Mouse (Mus musculus) erythroblast, embryonic 14.5 days (primary cell): ENCODE results near the gene Rasgef1a. TPM values are rescaled to one million over a fixed set of nuclear protein-coding genes. Genes with fewer than 3 reads are reported as not detected.
A peak's percentile ranks its signal among the peaks of the same experiment; 100 is the strongest.

Experiments
- H3K27me3 ChIP-seq: 2 replicates; pipeline ENCODE4 v1.6.1; 2012; ENCODE audit warnings: inconsistent platforms; ENCODE audit not compliant: control insufficient read depth
- H3K36me3 ChIP-seq: 2 replicates; pipeline ENCODE4 v1.6.1; 2012; ENCODE audit warnings: mild to moderate bottlenecking, inconsistent platforms; ENCODE audit not compliant: control insufficient read depth
- H3K4me1 ChIP-seq: 2 replicates; pipeline ENCODE4 v1.6.1; 2012; ENCODE audit warnings: inconsistent platforms; ENCODE audit not compliant: control insufficient read depth
- H3K4me3 ChIP-seq: replicated peaks from 2 replicates; pipeline ENCODE3; 2012; ENCODE audit warnings: moderate library complexity, mild to moderate bottlenecking, inconsistent platforms
- H3K9me3 ChIP-seq: 2 replicates; pipeline ENCODE4 v1.6.1; 2012; ENCODE audit warnings: low read length, inconsistent platforms, mixed read lengths; ENCODE audit not compliant: control insufficient read depth
- GATA1 ChIP-seq: IDR thresholded peaks from 2 replicates; pipeline ENCODE4 v1.6.1; 2012; ENCODE audit warnings: low read length, inconsistent platforms, mixed read lengths
- TAL1 ChIP-seq: IDR thresholded peaks from 3 replicates; pipeline ENCODE4 v1.6.1; 2012; ENCODE audit warnings: low read length, inconsistent platforms, mixed read lengths
- polyA plus RNA-seq: library from polyadenylated mRNA; stranded (reverse); fragments of >175 nt; gene quantifications from 2 replicates; pipeline ENCODE4 v1.2.3, GENCODE M21; 2012

Gene Rasgef1a
- polyA plus RNA-seq, 1 experiment = not detected

DNA sequence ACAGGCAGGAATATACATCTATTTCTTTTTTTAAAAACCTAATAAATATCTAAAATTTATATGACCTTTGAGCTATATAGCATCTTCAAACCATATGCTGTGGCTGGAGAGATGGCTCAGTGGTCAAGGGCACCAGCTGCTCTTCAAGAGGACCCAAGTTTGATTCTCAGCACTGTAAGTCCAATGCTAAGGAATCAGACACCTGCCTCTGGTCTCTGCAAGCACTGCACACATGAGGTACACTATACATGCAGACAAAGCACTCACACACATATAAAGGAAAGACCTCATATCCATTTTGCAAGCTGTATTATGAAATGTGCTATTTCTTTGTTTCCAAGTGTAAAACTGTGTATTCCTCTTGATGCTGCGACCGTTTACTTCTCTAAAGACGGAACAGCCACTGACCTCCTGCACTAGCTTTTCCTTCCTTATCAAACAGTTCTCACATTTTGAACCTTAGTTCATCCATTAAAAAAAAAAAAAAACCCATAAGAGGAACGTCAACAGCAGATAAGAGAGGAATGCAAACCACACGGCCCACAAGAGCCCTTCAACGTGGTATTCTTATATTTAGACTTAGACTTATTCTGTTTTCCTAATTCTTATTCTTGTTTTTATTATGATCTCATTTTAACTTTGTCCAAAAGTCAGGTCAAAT lies 116.7 kb downstream of the Rasgef1a start:
- peaks cover 22% of the 10 kb centered on the region for H3K36me3 ChIP-seq
- no peaks in the 10 kb centered on the region for H3K27me3 ChIP-seq
- TF ChIP-seq TAL1 (no peak), GATA1 (no peak)
- H3K4me3 ChIP-seq = no peak overlapping the region
- H3K4me1 ChIP-seq = peaks cover 29% of the 10 kb centered on the region
- H3K9me3 ChIP-seq = no peaks in the 10 kb centered on the region

DNA sequence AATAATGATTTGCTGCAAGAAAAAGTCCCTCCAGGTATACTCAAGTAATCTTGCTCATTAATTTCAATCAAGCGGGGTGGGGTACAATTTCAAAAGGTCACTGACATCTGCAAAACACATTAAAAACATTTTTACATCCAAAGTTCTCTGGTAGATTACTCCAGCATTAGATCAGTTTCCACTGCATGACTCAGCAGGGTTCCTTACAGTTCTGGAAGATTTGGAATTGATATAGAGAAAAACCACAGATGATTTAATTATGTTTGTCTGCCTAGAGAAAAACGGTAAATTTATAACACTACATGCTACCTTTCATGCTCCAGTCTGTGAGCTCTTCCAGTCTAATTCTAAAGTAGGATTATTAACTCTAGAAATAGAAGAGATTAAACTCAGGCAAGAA lies 118.8 kb downstream of the Rasgef1a start:
- H3K4me1 ChIP-seq = peaks cover 29% of the 10 kb centered on the region
- TF ChIP-seq GATA1 (no peak), TAL1 (no peak)
- no peaks in the 10 kb centered on the region for H3K9me3 ChIP-seq
- peaks cover 14% of the 10 kb centered on the region for H3K36me3 ChIP-seq
- H3K27me3 ChIP-seq = no peaks in the 10 kb centered on the region
- H3K4me3 ChIP-seq = no peak overlapping the region

DNA sequence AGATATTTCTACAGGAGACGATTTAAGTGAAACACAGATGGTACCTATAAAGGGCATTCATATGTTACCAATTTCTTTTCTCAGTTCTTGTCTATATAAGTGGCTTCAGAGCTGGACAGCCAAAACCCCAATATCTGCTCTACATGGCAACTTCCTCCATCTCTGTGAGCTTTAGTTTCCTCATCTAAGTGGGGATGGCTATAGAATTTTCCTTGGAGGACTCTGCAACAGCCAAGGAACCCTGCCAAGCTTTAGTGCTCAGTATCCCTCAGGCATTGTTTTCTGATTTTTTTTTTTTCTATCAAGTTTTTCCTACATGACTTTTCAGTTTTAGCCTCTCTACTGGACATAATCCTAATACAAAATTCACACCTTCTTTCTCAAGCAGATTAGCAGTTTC lies 123.2 kb downstream of the Rasgef1a start:
- Histone ChIP-seq H3K27me3 (no peaks in the 10 kb centered on the region), H3K36me3 (peaks cover 4% of the 10 kb centered on the region), H3K4me1 (peaks cover 39% of the 10 kb centered on the region), H3K9me3 (no peaks in the 10 kb centered on the region), H3K4me3 (no peak overlapping the region)
- TF ChIP-seq TAL1 (no peak), GATA1 (no peak)

DNA sequence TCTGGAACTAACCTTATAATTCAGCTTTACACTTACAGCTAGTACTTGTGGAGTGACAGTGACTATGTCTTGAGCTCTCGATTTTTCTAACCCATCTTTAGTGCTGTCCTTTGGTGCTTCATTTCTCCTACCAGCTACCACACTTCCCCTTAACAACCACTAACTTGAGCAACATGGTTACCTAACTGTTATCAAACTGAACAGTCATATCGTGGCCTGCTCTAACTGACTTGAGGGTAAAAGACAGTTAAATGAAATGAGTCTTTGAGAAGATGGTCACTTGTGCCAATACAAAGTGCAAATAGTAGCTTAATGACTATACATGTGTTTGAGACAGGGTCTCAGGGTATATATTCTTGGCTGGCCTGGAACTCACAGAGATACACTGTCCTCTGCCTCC lies 125.9 kb downstream of the Rasgef1a start:
- Histone ChIP-seq H3K27me3 (no peaks in the 10 kb centered on the region), H3K36me3 (peaks cover 4% of the 10 kb centered on the region), H3K4me1 (peaks cover 30% of the 10 kb centered on the region), H3K9me3 (no peaks in the 10 kb centered on the region), H3K4me3 (no peak overlapping the region)
- TF ChIP-seq TAL1 = no peak
- TF ChIP-seq GATA1 = no peak

DNA sequence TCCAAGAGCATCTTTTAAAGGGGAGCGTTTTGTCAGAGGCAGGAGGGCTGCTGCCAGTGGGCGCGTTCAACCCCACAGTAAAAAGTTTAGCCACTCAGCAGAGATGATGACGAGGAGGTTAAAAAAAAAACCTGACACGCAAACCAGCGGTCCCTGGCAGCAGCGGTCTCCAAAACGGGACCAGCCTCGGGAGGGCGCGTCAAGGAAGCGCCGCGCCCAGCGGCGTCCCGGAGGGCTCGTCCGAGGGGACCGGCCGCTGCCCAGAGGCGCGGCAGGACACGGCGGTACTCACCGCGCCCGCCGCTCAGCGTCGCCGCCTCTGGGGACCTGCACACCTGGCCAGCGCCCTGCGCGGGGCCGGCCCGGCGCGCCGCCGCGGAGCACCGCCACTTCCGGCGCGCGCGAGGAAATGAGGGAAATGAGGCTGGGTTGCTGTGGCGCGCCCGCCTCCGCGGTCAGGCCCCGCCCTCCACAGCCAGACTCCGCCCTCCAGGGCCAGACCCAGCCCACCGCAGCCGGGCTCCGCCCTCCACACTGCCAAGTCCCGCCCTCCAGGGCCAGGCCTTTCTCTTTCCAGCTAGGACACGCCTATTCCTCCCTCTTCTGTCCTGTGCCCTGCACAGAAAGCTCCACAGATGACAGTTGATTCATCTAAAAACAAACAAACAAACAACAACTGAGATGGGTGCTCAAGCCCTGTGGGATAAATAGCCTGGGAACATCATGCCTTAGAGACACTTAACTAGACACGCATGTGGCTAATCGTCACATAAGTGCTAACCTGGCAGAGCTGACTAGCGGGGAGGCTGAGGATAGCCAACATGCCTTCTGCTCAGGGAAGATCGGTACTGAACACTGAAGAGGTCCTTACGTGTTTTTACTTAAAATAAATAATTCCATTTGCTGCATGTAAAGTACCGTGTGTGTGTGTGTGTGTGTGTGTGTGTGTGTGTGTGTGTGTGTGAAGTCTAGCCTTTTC lies 127.8 kb downstream of the Rasgef1a start, which contains the start of gene Csgalnact2:
Csgalnact2 (minus strand) TSS at position 410 of the 979 bp plus-strand sequence.
- no peak for TF ChIP-seq TAL1
- TF ChIP-seq GATA1 = no peak
- peaks cover 30% of the 10 kb centered on the region for H3K4me1 ChIP-seq
- H3K9me3 ChIP-seq = no peaks in the 10 kb centered on the region

DNA sequence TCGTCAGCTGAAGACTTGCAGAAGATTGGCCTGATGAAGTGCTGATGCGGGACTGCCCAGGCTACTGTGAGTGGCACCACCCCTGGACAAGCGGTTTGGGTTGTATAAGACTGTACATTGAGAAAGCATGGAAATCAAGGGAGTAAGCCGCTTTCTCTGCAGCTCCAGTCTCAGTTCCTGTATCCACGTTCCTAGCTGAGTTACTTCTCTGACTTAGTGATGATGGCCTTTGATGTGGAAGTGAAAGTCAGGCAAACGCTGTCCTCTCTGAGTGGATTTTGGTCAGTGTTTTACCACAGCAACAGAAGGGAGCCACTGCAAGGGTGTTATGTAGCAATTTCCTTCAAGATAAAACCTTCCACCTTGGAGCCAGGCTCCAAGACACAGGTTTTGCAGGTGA lies 129.7 kb downstream of the Rasgef1a start:
- no peaks in the 10 kb centered on the region for H3K36me3 ChIP-seq
- no peaks in the 10 kb centered on the region for H3K27me3 ChIP-seq
- TF ChIP-seq TAL1 = no peak
- TF ChIP-seq GATA1 = no peak
- H3K4me3 ChIP-seq = no peak overlapping the region
- H3K9me3 ChIP-seq = peaks cover 3% of the 10 kb centered on the region; the same call in 1 of the 2 replicates
- peaks cover 28% of the 10 kb centered on the region for H3K4me1 ChIP-seq

More for the DNA sequence above, 127.8 kb downstream of the Rasgef1a start, which contains the start of gene Csgalnact2:
- Histone ChIP-seq H3K4me3 (peak within 1 kb of the TSS; percentile 85), H3K36me3 (no peaks in the 10 kb centered on the region), H3K27me3 (no peaks in the 10 kb centered on the region)

Other genes with a start within 250 kb of the Rasgef1a start
- gene Zfp637, start 170.3 kb upstream of the Rasgef1a start, polyA plus RNA-seq = 0.95 and 1.4 TPM in 2 replicates
- gene Zfp239, start 149.3 kb upstream of the Rasgef1a start, polyA plus RNA-seq = 0.03 and 0.04 TPM in 2 replicates
- 13.1 and 14.1 TPM in 2 replicates for gene Hnrnpf, start 111.1 kb upstream of the Rasgef1a start, polyA plus RNA-seq
- gene Fxyd4, start 73.7 kb upstream of the Rasgef1a start, polyA plus RNA-seq = not detected in 2 replicates
- 0.07 and 0.08 TPM in 2 replicates for gene Csgalnact2, start 127.7 kb downstream of the Rasgef1a start, polyA plus RNA-seq
- gene Ret, start 186.3 kb downstream of the Rasgef1a start, polyA plus RNA-seq = not detected in 2 replicates